Mouse (Mus musculus) MEL (cell line): ENCODE results near the gene Pou2af1. TPM values are rescaled to one million over a fixed set of nuclear protein-coding genes. Genes with fewer than 3 reads are reported as not detected.

Experiments used
- DNase-seq: peaks from one replicate; pipeline ENCODE4 v3.0.0; 2011; ENCODE audit warnings: low read depth, low spot score
- H3K27ac ChIP-seq: 2 replicates; pipeline ENCODE4 v1.5.1; 2012; ENCODE audit warnings: low read depth, mild to moderate bottlenecking, control low read depth, low read length, moderate library complexity; ENCODE audit not compliant: control insufficient read depth
- H3K27me3 ChIP-seq, 2 experiments: fragments of 150-350 bp in 1 of 2; sonication (generic) in 1 of 2; 2 replicates each; pipeline ENCODE4 v1.6.1; 2012; ENCODE audit warnings: low read length in 2 of 2, mild to moderate bottlenecking in 2 of 2, improper control_type of control experiment in 1 of 2, moderate library complexity in 1 of 2; ENCODE audit not compliant: insufficient read depth in 2 of 2, control insufficient read depth in 1 of 2
- H3K36me3 ChIP-seq, 2 experiments: 2 replicates each; pipeline ENCODE4 v1.6.1; 2012 to 2014; ENCODE audit warnings: low read length in 2 of 2, improper control_type of control experiment in 1 of 2, inconsistent platforms in 1 of 2, mild to moderate bottlenecking in 1 of 2; ENCODE audit not compliant: insufficient read depth in 2 of 2, control insufficient read depth in 1 of 2
- H3K4me1 ChIP-seq, 2 experiments: fragments of 150-350 bp in 1 of 2; sonication (generic) in 1 of 2; 2 replicates each; pipeline ENCODE4 v1.6.1; 2012; ENCODE audit warnings: low read length in 2 of 2, improper control_type of control experiment in 1 of 2, mild to moderate bottlenecking in 1 of 2; ENCODE audit not compliant: insufficient read depth in 2 of 2, control insufficient read depth in 1 of 2
- H3K4me3 ChIP-seq, 2 experiments: fragments of 150-350 bp in 1 of 2; sonication (generic) in 1 of 2; 2 replicates each; pipeline ENCODE4 v1.5.1; 2012; ENCODE audit warnings: low read depth in 2 of 2, low read length in 2 of 2, mild to moderate bottlenecking in 2 of 2, moderate library complexity in 2 of 2, control low read depth in 1 of 2, improper control_type of control experiment in 1 of 2; ENCODE audit not compliant: control insufficient read depth in 1 of 2, insufficient read depth in 1 of 2
- H3K79me2 ChIP-seq: 2 replicates; pipeline ENCODE4 v1.6.1; 2012; ENCODE audit warnings: mild to moderate bottlenecking, low read length, moderate library complexity; ENCODE audit not compliant: control insufficient read depth, poor library complexity, insufficient read depth
- H3K9ac ChIP-seq: 2 replicates; pipeline ENCODE4 v1.6.1; 2012; ENCODE audit warnings: low read depth, mild to moderate bottlenecking, control low read depth, low read length, moderate library complexity; ENCODE audit not compliant: control insufficient read depth, poor library complexity, severe bottlenecking
- H3K9me3 ChIP-seq: fragments of 150-350 bp; sonication (generic); replicated peaks from 2 replicates; pipeline ENCODE4 v1.6.1; 2012; ENCODE audit warnings: mild to moderate bottlenecking, low read length, improper control_type of control experiment, moderate library complexity; ENCODE audit not compliant: insufficient read depth
- BHLHE40 ChIP-seq: IDR thresholded peaks from 2 replicates; pipeline ENCODE4 v1.6.1; 2012; ENCODE audit warnings: low read depth, mild to moderate bottlenecking, inconsistent platforms, low read length, improper control_type of control experiment, borderline replicate concordance
- CHD2 ChIP-seq: IDR thresholded peaks from 2 replicates; pipeline ENCODE4 v1.6.1; 2011; ENCODE audit warnings: low read length, improper control_type of control experiment
- CTCF ChIP-seq, 3 experiments: IDR thresholded peaks in 2 of 3; conservative IDR thresholded peaks in 1 of 3; 2 replicates each; pipeline ENCODE4 v1.5.1; 2011 to 2012; ENCODE audit warnings: low read length in 3 of 3, low read depth in 2 of 3, mild to moderate bottlenecking in 2 of 3, improper control_type of control experiment in 1 of 3, inconsistent platforms in 1 of 3, mixed read lengths in 1 of 3, moderate library complexity in 1 of 3; ENCODE audit not compliant: control insufficient read depth in 1 of 3, insufficient read depth in 1 of 3, poor library complexity in 1 of 3, severe bottlenecking in 1 of 3
- E2F4 ChIP-seq: IDR thresholded peaks from 2 replicates; pipeline ENCODE4 v1.6.1; 2011; ENCODE audit warnings: low read depth, low read length, improper control_type of control experiment, borderline replicate concordance
- EP300 ChIP-seq, 2 experiments: IDR thresholded peaks; 2 replicates each; pipeline ENCODE4 v1.6.1; 2011; ENCODE audit warnings: improper control_type of control experiment in 2 of 2, low read length in 2 of 2, low read depth in 1 of 2, mild to moderate bottlenecking in 1 of 2
- GABPA ChIP-seq: IDR thresholded peaks from 2 replicates; pipeline ENCODE4 v1.6.1; 2012; ENCODE audit warnings: low read depth, mild to moderate bottlenecking, inconsistent platforms, low read length, improper control_type of control experiment, moderate library complexity
- HCFC1 ChIP-seq: IDR thresholded peaks from 2 replicates; pipeline ENCODE4 v1.6.1; 2012; ENCODE audit warnings: low read depth, mild to moderate bottlenecking, inconsistent platforms, low read length, improper control_type of control experiment, moderate library complexity
- KAT2A ChIP-seq: conservative IDR thresholded peaks from 2 replicates; pipeline ENCODE4 v1.6.1; 2012; ENCODE audit warnings: low read depth, low read length, improper control_type of control experiment, inconsistent platforms
- MAFK ChIP-seq: IDR thresholded peaks from 2 replicates; pipeline ENCODE4 v1.6.1; 2011; ENCODE audit warnings: low read depth, mild to moderate bottlenecking, low read length, improper control_type of control experiment, borderline replicate concordance
- MAX ChIP-seq: IDR thresholded peaks from 2 replicates; pipeline ENCODE4 v1.6.1; 2011; ENCODE audit warnings: low read length, improper control_type of control experiment
- MEF2A ChIP-seq: IDR thresholded peaks from 2 replicates; pipeline ENCODE4 v1.6.1; 2014; ENCODE audit warnings: low read depth, mild to moderate bottlenecking, inconsistent platforms, low read length, improper control_type of control experiment; ENCODE audit not compliant: poor library complexity, insufficient replicate concordance, severe bottlenecking; ENCODE audit errors: extremely low read depth
- MXI1 ChIP-seq: IDR thresholded peaks from 2 replicates; pipeline ENCODE4 v1.6.1; 2011; ENCODE audit warnings: mild to moderate bottlenecking, low read depth, low read length, improper control_type of control experiment
- MYB ChIP-seq: IDR thresholded peaks from 2 replicates; pipeline ENCODE4 v1.6.1; 2011; ENCODE audit warnings: mild to moderate bottlenecking, low read depth, low read length, improper control_type of control experiment
- MYC ChIP-seq: IDR thresholded peaks from 2 replicates; pipeline ENCODE4 v1.6.1; 2011; ENCODE audit warnings: low read depth, mild to moderate bottlenecking, low read length, improper control_type of control experiment, moderate library complexity
- POLR2A ChIP-seq, 2 experiments: IDR thresholded peaks; 2 replicates each; pipeline ENCODE4 v1.6.1; 2011 to 2012; ENCODE audit warnings: low read length in 2 of 2, mild to moderate bottlenecking in 2 of 2, control low read depth in 1 of 2, improper control_type of control experiment in 1 of 2, low read depth in 1 of 2, moderate library complexity in 1 of 2; ENCODE audit not compliant: control insufficient read depth in 1 of 2, insufficient read depth in 1 of 2, poor library complexity in 1 of 2
- POLR2AphosphoS2 ChIP-seq: IDR thresholded peaks from 2 replicates; pipeline ENCODE4 v1.6.1; 2011; ENCODE audit warnings: low read length, improper control_type of control experiment
- POLR2AphosphoS5 ChIP-seq: IDR thresholded peaks from 2 replicates; pipeline ENCODE4 v1.6.1; 2012; ENCODE audit warnings: low read depth, borderline replicate concordance, mild to moderate bottlenecking, inconsistent platforms, low read length, moderate library complexity, mixed read lengths
- RAD21 ChIP-seq: IDR thresholded peaks from 2 replicates; pipeline ENCODE4 v1.6.1; 2011; ENCODE audit warnings: mild to moderate bottlenecking, low read depth, low read length, improper control_type of control experiment
- RCOR1 ChIP-seq: IDR thresholded peaks from 2 replicates; pipeline ENCODE4 v1.6.1; 2012; ENCODE audit warnings: low read depth, mild to moderate bottlenecking, inconsistent platforms, low read length, improper control_type of control experiment
- SIN3A ChIP-seq: IDR thresholded peaks from 2 replicates; pipeline ENCODE4 v1.6.1; 2012; ENCODE audit warnings: low read length, improper control_type of control experiment, inconsistent platforms
- SMC3 ChIP-seq: IDR thresholded peaks from 2 replicates; pipeline ENCODE4 v1.6.1; 2011; ENCODE audit warnings: low read depth, low read length, improper control_type of control experiment
- TBP ChIP-seq: IDR thresholded peaks from 2 replicates; pipeline ENCODE4 v1.8.0; 2011; ENCODE audit warnings: low read depth, low read length, improper control_type of control experiment
- UBTF ChIP-seq: IDR thresholded peaks from 2 replicates; pipeline ENCODE4 v1.6.1; 2012; ENCODE audit warnings: low read depth, mild to moderate bottlenecking, inconsistent platforms, low read length, improper control_type of control experiment, moderate library complexity, borderline replicate concordance; ENCODE audit not compliant: insufficient read depth
- USF2 ChIP-seq, 2 experiments: IDR thresholded peaks; 2 replicates each; pipeline ENCODE4 v1.6.1; 2011 to 2012; ENCODE audit warnings: improper control_type of control experiment in 2 of 2, low read length in 2 of 2, borderline replicate concordance in 1 of 2, inconsistent platforms in 1 of 2, low read depth in 1 of 2, mild to moderate bottlenecking in 1 of 2; ENCODE audit not compliant: insufficient read depth in 1 of 2
- ZC3H11A ChIP-seq: IDR thresholded peaks from 2 replicates; pipeline ENCODE4 v1.6.1; 2012; ENCODE audit warnings: low read depth, mild to moderate bottlenecking, inconsistent platforms, low read length, improper control_type of control experiment
- ZMIZ1 ChIP-seq: IDR thresholded peaks from 2 replicates; pipeline ENCODE4 v1.6.1; 2012; ENCODE audit warnings: low read depth, mild to moderate bottlenecking, inconsistent platforms, low read length, improper control_type of control experiment, moderate library complexity
- polyA plus RNA-seq, 2 experiments: library from polyadenylated mRNA; stranded (reverse) in 1 of 2; unstranded in 1 of 2; fragments of >175 nt in 1 of 2; fragments of >200 nt in 1 of 2; gene quantifications; 2 replicates each; pipeline versions ENCODE4 v1.2.1 to v1.2.4; 2012; ENCODE audit warnings: low replicate concordance in 2 of 2, low read depth in 1 of 2; ENCODE audit not compliant: insufficient read length in 2 of 2, insufficient read depth in 1 of 2, missing spikeins in 1 of 2
- total RNA-seq: library from RNA; depleted of rRNA; stranded (reverse); fragments of 300-350 nt; gene quantifications from 2 replicates; pipeline ENCODE4 v1.2.3, GENCODE M21; 2012

Pou2af1 gene
- total and polyA plus RNA-seq, 3 experiments, result not detected

DNA sequence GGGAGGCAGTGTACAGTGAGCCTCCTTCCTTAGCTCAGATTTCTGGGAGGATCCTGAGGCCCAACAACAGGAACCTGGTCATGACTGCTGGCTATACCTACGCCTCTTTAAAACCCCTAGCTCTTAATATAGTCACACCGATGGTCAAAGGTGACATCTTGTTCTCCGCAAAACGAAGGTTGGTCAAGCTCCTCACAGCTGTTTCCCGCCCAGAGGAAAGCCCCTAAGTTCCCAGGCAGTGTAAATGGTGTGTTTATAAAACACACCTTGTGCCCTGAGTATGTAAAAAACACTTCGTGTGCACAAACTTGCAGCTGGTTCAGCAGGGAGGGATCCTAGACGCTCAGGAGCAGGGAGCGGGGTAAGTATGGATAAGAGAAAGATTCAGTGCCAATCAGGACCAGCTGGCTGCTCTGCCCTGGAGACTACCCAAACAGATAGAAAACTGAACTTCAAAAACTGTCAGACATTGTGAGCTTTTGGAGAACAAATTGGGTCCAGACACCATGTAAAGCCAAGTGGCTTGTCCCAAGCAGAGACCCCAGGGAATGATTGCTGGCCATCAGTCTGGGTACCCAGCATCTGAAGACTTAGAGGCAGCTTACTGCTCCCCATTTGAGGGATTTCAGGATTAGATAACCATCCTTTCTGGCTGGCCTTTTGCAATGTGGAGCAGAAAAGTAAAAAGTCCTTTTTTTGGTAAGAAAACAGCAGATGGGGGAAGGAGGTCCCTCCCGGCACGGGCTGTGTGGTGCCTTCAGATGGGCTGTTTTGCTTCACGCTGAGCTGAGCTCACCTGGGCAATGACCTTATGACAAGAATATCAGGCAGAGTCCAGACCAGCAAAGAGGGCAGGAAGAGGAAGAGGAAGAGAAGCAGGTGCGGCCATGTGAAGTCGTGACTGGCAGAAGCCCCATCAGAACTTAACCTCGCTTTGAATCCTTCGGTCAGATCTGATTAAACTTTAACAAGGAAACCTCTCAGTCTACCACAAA is 30.5 kb upstream of the Pou2af1 start:
- Histone ChIP-seq H3K36me3 (no peaks in the 10 kb centered on the region), H3K9me3 (no peaks in the 10 kb centered on the region), H3K27me3 (peaks cover 14 to 15% of the 10 kb centered on the region in 2 experiments), H3K27ac (no peak overlapping the region), H3K79me2 (no peaks in the 10 kb centered on the region), H3K9ac (no peak overlapping the region)
- no peak for TF ChIP-seq ZMIZ1
- TF ChIP-seq POLR2A (IDR thresholded peaks at IDR 0.05; ENCODE audit: control insufficient read depth in 1 of 2, insufficient read depth in 1 of 2, low read depth in 1 of 2, low read length in 2 of 2, poor library complexity in 1 of 2), result no peak
- TF ChIP-seq MAX, result no peak
- TF ChIP-seq EP300 (IDR thresholded peaks at IDR 0.05; ENCODE audit: low read depth in 1 of 2, low read length in 2 of 2), result no peak
- no peak for TF ChIP-seq CTCF (IDR thresholded peaks at IDR 0.05 in 2 of 3, conservative IDR thresholded peaks at IDR 0.05 in 1 of 3; ENCODE audit: control insufficient read depth in 1 of 3, insufficient read depth in 1 of 3, low read depth in 2 of 3, low read length in 3 of 3, poor library complexity in 1 of 3, severe bottlenecking in 1 of 3)
- no peak for TF ChIP-seq RAD21
- no peak for TF ChIP-seq MAFK
- TF ChIP-seq GABPA, result no peak
- TF ChIP-seq SIN3A, result no peak
- TF ChIP-seq RCOR1, result no peak
- TF ChIP-seq MEF2A, result no peak
- TF ChIP-seq E2F4, result no peak
- TF ChIP-seq HCFC1, result no peak
- no peak for TF ChIP-seq ZC3H11A
- TF ChIP-seq BHLHE40, result no peak
- no peak for TF ChIP-seq MYC
- no peak for TF ChIP-seq POLR2AphosphoS2
- no peak for TF ChIP-seq MYB
- TF ChIP-seq SMC3, result no peak
- TF ChIP-seq, all 39 proteins: peak for 0
- Histone ChIP-seq H3K4me1 (no peaks in the 10 kb centered on the region), H3K4me3 (no peak overlapping the region)
- no peak for DNase-seq

DNA sequence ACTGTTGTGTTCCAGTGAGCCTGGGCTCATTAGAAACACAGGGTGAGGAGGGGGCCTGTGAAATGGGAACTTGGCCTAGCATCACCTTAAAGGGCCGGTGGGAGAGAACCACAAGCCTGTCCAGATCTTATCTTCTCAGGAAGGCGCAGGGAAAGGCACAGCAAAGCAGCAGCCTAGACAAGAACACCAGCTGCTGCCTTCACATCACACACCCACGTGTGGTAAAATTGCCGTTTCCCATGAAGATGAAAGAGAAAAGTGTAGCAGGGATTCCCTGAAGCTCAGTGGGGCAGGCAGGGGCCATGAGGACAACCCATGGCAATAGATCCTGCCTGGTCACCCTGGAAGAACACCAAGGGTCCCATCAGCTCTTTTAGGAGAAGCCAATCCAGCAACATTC is 28.1 kb upstream of the Pou2af1 start:
- Histone ChIP-seq H3K9me3 (no peaks in the 10 kb centered on the region), H3K27me3 (peaks cover 16 to 19% of the 10 kb centered on the region in 2 experiments), H3K4me1 (no peaks in the 10 kb centered on the region), H3K9ac (no peak overlapping the region), H3K36me3 (no peaks in the 10 kb centered on the region), H3K79me2 (no peaks in the 10 kb centered on the region), H3K4me3 (no peak overlapping the region), H3K27ac (no peak overlapping the region)
- TF ChIP-seq POLR2AphosphoS2 (no peak), TBP (no peak), HCFC1 (no peak), USF2 (IDR thresholded peaks at IDR 0.05; ENCODE audit: borderline replicate concordance in 1 of 2, insufficient read depth in 1 of 2, low read depth in 1 of 2, low read length in 2 of 2) (no peak), CHD2 (no peak), KAT2A (no peak), MXI1 (no peak), MEF2A (no peak), UBTF (no peak), POLR2AphosphoS5 (no peak), ZMIZ1 (no peak)
- DNase-seq, result no peak
